ENCODE assay signal across 34 mouse cellular contexts in the genomic region with DNA sequence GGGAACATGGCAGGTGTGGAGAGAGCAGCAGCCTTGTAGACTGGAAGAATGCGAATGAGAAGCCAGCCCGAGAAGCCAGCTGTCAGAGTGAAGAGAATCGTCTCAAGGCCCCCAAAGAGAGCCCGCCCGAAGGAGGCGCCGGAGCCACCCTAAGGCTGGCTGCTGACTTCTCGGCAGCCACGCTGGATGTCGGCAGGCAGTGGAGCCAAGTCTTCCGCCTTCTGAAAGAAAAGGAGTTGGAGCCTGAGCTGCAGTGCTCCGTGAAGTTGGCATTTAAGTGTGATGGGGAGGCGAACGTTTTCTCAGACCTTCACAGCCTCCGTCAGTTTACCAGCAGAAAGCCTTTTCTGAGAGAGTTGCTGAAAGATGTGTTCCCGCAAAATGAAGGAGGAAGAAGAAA. TPM values are rescaled to one million over a fixed set of nuclear protein-coding genes. Genes with fewer than 3 reads are reported as not detected.
"Had no signal": no experiment of that assay in that cellular context is flagged by ENCODE, and none has a peak within 500 bp of the region (broad histone marks: within the 10 kb centered on the region; RNA-seq: fewer than 3 reads in every experiment).

No protein-coding gene starts in this region.

- H3K9me3 ChIP-seq: heart, embryonic 10.5 days; heart, embryonic 12.5 days; hindbrain, embryonic 12.5 days; intestine, embryonic 15.5 days; limb, embryonic 10.5 days; limb, embryonic 12.5 days; liver, embryonic 13.5 days had no signal

- H3K27ac ChIP-seq: gastrocnemius, adult 2 months; heart, embryonic 10.5 days; hindbrain, embryonic 10.5 days; hindbrain, embryonic 12.5 days; hindbrain, embryonic 14.5 days; intestine, embryonic 15.5 days; layer of hippocampus, adult 2 months; left cerebral cortex, adult 2 months; limb, embryonic 10.5 days; limb, embryonic 12.5 days; liver, embryonic 13.5 days had no signal

- H3K9ac ChIP-seq: heart, embryonic 12.5 days; hindbrain, embryonic 12.5 days; hindbrain, embryonic 14.5 days; intestine, embryonic 15.5 days; limb, embryonic 12.5 days; liver, embryonic 13.5 days had no signal

- H3K27me3 ChIP-seq: intestine, embryonic 15.5 days had no signal

- ATAC-seq: hindbrain, embryonic 16.5 days; inflammation-experienced regulatory T-cells, adult 6 months; intestine, embryonic 15.5 days; intestine, postnatal 0 days had no signal

- DNase-seq: gastrocnemius, adult 2 months; gastrocnemius, postnatal 10 days; gastrocnemius, postnatal 25 days; heart, adult 18-20 months; heart, postnatal 10 days; heart, postnatal 4 days; kidney, adult 18-20 months; kidney, adult 8-10 months; kidney, postnatal 10 days; kidney, postnatal 25 days; kidney, postnatal 4 days; liver; liver, embryonic 13.5 days had no signal

- H3K4me3 ChIP-seq: gastrocnemius, adult 2 months; heart, embryonic 10.5 days; heart, embryonic 12.5 days; hindbrain, embryonic 10.5 days; hindbrain, embryonic 12.5 days; intestine, embryonic 15.5 days; layer of hippocampus, adult 2 months; left cerebral cortex, adult 2 months; limb, embryonic 10.5 days; limb, embryonic 12.5 days; liver, embryonic 13.5 days had no signal

- H3K4me1 ChIP-seq: heart, embryonic 10.5 days; heart, embryonic 12.5 days; hindbrain, embryonic 12.5 days; intestine, embryonic 15.5 days; limb, embryonic 10.5 days; limb, embryonic 12.5 days; liver, embryonic 13.5 days had no signal

- H3K36me3 ChIP-seq: heart, embryonic 10.5 days; heart, embryonic 12.5 days; hindbrain, embryonic 10.5 days; hindbrain, embryonic 12.5 days; intestine, embryonic 15.5 days; limb, embryonic 10.5 days; liver, embryonic 13.5 days had no signal

RNA-seq across cellular contexts. Expression of a gene that starts 7.1 kb away (rescaled TPM):
- total RNA-seq: gastrocnemius, adult 2 months; gastrocnemius, postnatal 10 days; gastrocnemius, postnatal 25 days; gastrocnemius, postnatal 4 days; granulocyte monocyte progenitor cell, adult 5-6 weeks; heart, adult 8-10 months; heart, postnatal 10 days; heart, postnatal 25 days; heart, postnatal 4 days; layer of hippocampus, adult 2 months; layer of hippocampus, postnatal 25 days; left cerebral cortex, adult 2 months; left cerebral cortex, postnatal 36 days had no signal
- polyA plus RNA-seq: heart, embryonic 14.5 days; heart, embryonic 16.5 days; hindbrain, embryonic 10.5 days; hindbrain, embryonic 14.5 days; hindbrain, embryonic 16.5 days; inflammation-experienced regulatory T-cells, adult 6 months; intestine, postnatal 0 days; liver, embryonic 13.5 days had no signal
